Mouse (Mus musculus) midbrain, embryonic 14.5 days (tissue): ENCODE data around the gene Olfr1339. TPM values are rescaled to one million over a fixed set of nuclear protein-coding genes. Genes with fewer than 3 reads are reported as not detected.

Experiments
- ATAC-seq: fragments of 200-750 bp; cut with Nextera tagmentation; 2 replicates; pipeline ENCODE4 v1.8.0; 2017; ENCODE audit warnings: moderate number of reproducible peaks, moderate library complexity; ENCODE audit not compliant: low FRiP score, low TSS enrichment
- DNase-seq: peaks from one replicate; pipeline ENCODE4 v3.0.0-alpha.2; 2015
- H3K27ac ChIP-seq: fragments of 300-500 bp; sonication (generic); replicated peaks from 2 replicates; pipeline ENCODE4 v1.5.1; 2014; ENCODE audit warnings: mild to moderate bottlenecking, low read depth, low read length, moderate library complexity
- H3K27me3 ChIP-seq: fragments of 300-500 bp; sonication (generic); 2 replicates; pipeline ENCODE4 v1.6.1; 2014; ENCODE audit warnings: low read length, control low read depth, mixed read lengths; ENCODE audit not compliant: control insufficient read depth, insufficient read depth
- H3K36me3 ChIP-seq: fragments of 300-500 bp; sonication (generic); 2 replicates; pipeline ENCODE4 v1.6.1; 2014; ENCODE audit warnings: low read length, control low read depth; ENCODE audit not compliant: control insufficient read depth, insufficient read depth
- H3K4me1 ChIP-seq: fragments of 300-500 bp; sonication (generic); 2 replicates; pipeline ENCODE4 v1.6.1; 2014; ENCODE audit warnings: mild to moderate bottlenecking, antibody characterized with exemption, low read length, control low read depth; ENCODE audit not compliant: control insufficient read depth, insufficient read depth
- H3K4me2 ChIP-seq: fragments of 300-500 bp; sonication (generic); 2 replicates; pipeline ENCODE4 v1.6.1; 2014; ENCODE audit warnings: mild to moderate bottlenecking, low read length, moderate library complexity
- H3K4me3 ChIP-seq: fragments of 300-500 bp; sonication (generic); replicated peaks from 2 replicates; pipeline ENCODE4 v1.5.1; 2014; ENCODE audit warnings: low read depth, low read length
- H3K9ac ChIP-seq: fragments of 300-500 bp; sonication (generic); replicated peaks from 2 replicates; pipeline ENCODE4 v1.6.1; 2014; ENCODE audit warnings: mild to moderate bottlenecking, low read length, moderate library complexity
- H3K9me3 ChIP-seq: fragments of 300-500 bp; sonication (generic); 2 replicates; pipeline ENCODE4 v1.6.1; 2016; ENCODE audit warnings: low read length, control low read depth, mixed read lengths; ENCODE audit not compliant: control insufficient read depth
- WGBS: fragments of 180-500 bp; shearing (Covaris S2); extraction: QIAGEN DNeasy Blood & Tissue Kit; methylation state at CpG from one replicate; pipeline ENCODE4 v1.1.7; 2014; 5-methylcytosine and 5-hydroxymethylcytosine counted together
- polyA plus RNA-seq: library from polyadenylated mRNA; unstranded; fragments of >200 nt; fragmentation: Nextera tagmentation; extraction: Ambion mirVana; gene quantifications from 2 replicates; pipeline ENCODE4 v1.2.1, GENCODE M21; 2014

Gene Olfr1339
- polyA plus RNA-seq = not detected in 2 replicates

DNA sequence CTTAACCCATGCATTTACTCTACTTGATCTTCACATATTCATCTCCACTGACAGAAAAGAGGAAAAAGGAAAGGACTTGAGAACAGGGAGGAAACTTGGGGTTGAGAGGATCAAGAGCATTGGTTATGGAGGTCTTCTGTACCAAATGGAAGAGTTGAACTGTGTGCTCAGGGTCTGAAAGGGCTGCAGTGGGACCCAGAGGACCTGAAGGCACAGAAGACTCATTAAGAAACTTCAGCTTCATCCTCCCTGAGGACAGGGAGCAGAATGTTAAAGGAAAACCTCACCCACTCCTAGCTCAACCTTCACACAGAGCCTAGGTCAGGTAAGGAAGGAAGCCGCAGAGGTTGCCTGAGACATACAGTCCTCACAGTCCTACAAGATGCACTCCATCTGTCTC lies at the start of gene Olfr1339:
Olfr1339 (plus strand) TSS at position 301 of the 400 bp plus-strand sequence.
- ATAC-seq = no peak
- Histone ChIP-seq H3K4me1 (no peaks in the 10 kb centered on the region), H3K4me3 (no peak within 1 kb of the TSS), H3K4me2 (no peak within 1 kb of the TSS), H3K9me3 (no peaks in the 10 kb centered on the region), H3K27me3 (no peaks in the 10 kb centered on the region), H3K27ac (no peak within 1 kb of the TSS), H3K9ac (no peak within 1 kb of the TSS), H3K36me3 (no peaks in the 10 kb centered on the region)
- DNase-seq = no peak
- 100% methylated on average over 1 of the region's 1 CpGs for WGBS

DNA sequence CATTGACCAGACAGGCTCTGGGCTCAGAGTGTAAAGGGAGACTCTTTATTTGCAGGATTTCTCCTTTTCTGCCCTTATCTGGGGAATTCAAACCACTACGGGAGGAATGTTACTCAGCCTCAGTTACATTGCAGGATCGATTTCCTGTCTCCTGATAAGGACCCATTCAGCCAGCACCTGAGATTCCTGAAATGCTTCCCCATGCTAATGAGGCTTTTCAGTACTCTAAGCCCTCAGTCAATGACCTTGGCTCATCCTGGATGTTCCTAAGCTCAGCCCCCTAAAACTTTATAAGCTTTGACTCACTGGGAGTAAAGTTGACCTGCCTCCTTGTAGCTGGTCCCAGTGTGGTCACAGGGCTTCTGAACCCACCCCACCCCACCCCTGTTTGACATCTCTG lies 44.9 kb upstream of the Olfr1339 start:
- Histone ChIP-seq H3K36me3 (no peaks in the 10 kb centered on the region), H3K27ac (no peak overlapping the region), H3K4me3 (no peak overlapping the region), H3K9ac (no peak overlapping the region), H3K4me1 (no peaks in the 10 kb centered on the region), H3K27me3 (no peaks in the 10 kb centered on the region), H3K9me3 (no peaks in the 10 kb centered on the region), H3K4me2 (no peak overlapping the region)
- 74% methylated on average over 2 of the region's 2 CpGs for WGBS
- DNase-seq (no peak), ATAC-seq (no peak)

DNA sequence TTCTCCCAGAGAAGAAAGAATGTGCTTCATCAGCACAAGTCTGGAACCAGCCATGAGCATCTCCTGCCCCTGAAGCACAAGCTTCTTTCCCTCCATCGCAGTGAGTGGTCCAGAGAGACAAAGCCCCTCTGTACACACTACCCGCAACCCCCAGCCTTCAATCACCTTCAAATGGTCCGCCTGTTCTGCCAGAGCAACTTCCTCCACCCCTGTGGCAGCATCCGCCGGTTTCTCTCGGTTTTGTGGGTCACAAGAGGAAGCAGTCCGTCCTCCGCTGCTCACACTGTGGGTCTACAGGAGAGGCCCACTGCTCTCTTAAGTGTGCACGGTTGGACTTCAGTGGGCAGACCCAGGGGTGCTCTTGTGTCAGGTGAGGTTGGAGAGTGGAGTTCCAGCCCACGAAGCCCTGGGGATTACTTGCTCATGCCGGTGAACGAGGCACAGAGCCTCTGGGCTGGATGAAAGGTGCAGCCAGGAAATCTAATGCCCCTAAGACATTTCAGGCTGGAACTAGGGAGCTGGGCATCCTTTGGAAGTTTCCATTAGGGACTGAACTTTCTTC lies 39.5 kb upstream of the Olfr1339 start, which contains the start of gene Olfr1342:
Olfr1342 (minus strand) TSS at position 345 of the 562 bp plus-strand sequence.
- no peak within 1 kb of the TSS for H3K9ac ChIP-seq
- H3K36me3 ChIP-seq = no peaks in the 10 kb centered on the region
- DNase-seq (no peak), ATAC-seq (no peak)
- no peaks in the 10 kb centered on the region for H3K4me1 ChIP-seq
- no peaks in the 10 kb centered on the region for H3K27me3 ChIP-seq
- H3K4me2 ChIP-seq = no peak within 1 kb of the TSS
- H3K9me3 ChIP-seq = no peaks in the 10 kb centered on the region
- H3K4me3 ChIP-seq = no peak within 1 kb of the TSS
- WGBS = 53% methylated on average over 12 of the region's 12 CpGs
- no peak within 1 kb of the TSS for H3K27ac ChIP-seq

- no peaks in the 10 kb centered on the region for H3K4me1 ChIP-seq
- no peak overlapping the region for H3K9ac ChIP-seq
- no peak overlapping the region for H3K4me2 ChIP-seq
- no peak for ATAC-seq
- H3K27ac ChIP-seq = no peak overlapping the region
- no peaks in the 10 kb centered on the region for H3K36me3 ChIP-seq
- WGBS = 28% methylated on average over 2 of the region's 2 CpGs
- no peak overlapping the region for H3K4me3 ChIP-seq
- H3K9me3 ChIP-seq = no peaks in the 10 kb centered on the region
- no peak for DNase-seq
- H3K27me3 ChIP-seq = no peaks in the 10 kb centered on the region
Measured at GRCm38 (mm10) chr4:118693812-118694211, 38.2 kb upstream of the Olfr1339 start.

DNA sequence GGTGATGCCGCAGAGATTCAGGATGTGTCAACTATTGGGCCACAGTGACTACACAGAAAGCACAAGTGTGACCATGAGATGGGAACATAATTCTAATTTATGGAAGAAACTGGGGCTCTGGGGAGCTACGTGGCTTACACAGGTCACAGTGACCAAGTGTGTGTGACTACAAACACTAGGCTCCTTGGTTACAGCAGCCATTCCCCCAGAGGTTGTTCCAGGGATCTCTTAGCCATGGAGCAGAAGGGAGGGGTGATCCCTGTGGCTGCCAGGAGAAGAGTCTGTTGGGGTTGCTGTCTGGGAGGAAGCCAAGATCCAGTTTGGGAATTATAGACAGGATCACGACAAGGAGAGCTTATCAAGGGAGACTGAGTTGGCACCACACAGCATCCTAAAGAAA lies 28.8 kb upstream of the Olfr1339 start, which contains the start of gene Olfr1341:
Olfr1341 (plus strand) TSS at position 301 of the 400 bp plus-strand sequence.
- no peaks in the 10 kb centered on the region for H3K27me3 ChIP-seq
- 74% methylated on average over 3 of the region's 3 CpGs for WGBS
- H3K36me3 ChIP-seq = no peaks in the 10 kb centered on the region
- H3K9ac ChIP-seq = no peak within 1 kb of the TSS
- DNase-seq (no peak), ATAC-seq (no peak)
- H3K4me1 ChIP-seq = no peaks in the 10 kb centered on the region
- H3K27ac ChIP-seq = no peak within 1 kb of the TSS
- H3K9me3 ChIP-seq = no peaks in the 10 kb centered on the region
- no peak within 1 kb of the TSS for H3K4me3 ChIP-seq
- H3K4me2 ChIP-seq = no peak within 1 kb of the TSS

GRCm38 (mm10) chr4:118708086-118708485 lies 23.9 kb upstream of the Olfr1339 start:
- H3K9me3 ChIP-seq = no peaks in the 10 kb centered on the region
- no peaks in the 10 kb centered on the region for H3K4me1 ChIP-seq
- no peak for ATAC-seq
- no peaks in the 10 kb centered on the region for H3K36me3 ChIP-seq
- no peak overlapping the region for H3K27ac ChIP-seq
- H3K4me2 ChIP-seq = no peak overlapping the region
- no peaks in the 10 kb centered on the region for H3K27me3 ChIP-seq
- no peak overlapping the region for H3K4me3 ChIP-seq
- no peak overlapping the region for H3K9ac ChIP-seq
- no peak for DNase-seq
- 87% methylated on average over 5 of the region's 5 CpGs for WGBS

- Histone ChIP-seq H3K27ac (no peak overlapping the region), H3K4me3 (no peak overlapping the region), H3K4me2 (no peak overlapping the region), H3K4me1 (no peaks in the 10 kb centered on the region), H3K9ac (no peak overlapping the region), H3K9me3 (no peaks in the 10 kb centered on the region), H3K27me3 (no peaks in the 10 kb centered on the region), H3K36me3 (no peaks in the 10 kb centered on the region)
- 15% methylated on average over 1 of the region's 1 CpGs for WGBS
- DNase-seq = no peak
- ATAC-seq = no peak
Measured at GRCm38 (mm10) chr4:118711656-118712055, 20.3 kb upstream of the Olfr1339 start.

DNA sequence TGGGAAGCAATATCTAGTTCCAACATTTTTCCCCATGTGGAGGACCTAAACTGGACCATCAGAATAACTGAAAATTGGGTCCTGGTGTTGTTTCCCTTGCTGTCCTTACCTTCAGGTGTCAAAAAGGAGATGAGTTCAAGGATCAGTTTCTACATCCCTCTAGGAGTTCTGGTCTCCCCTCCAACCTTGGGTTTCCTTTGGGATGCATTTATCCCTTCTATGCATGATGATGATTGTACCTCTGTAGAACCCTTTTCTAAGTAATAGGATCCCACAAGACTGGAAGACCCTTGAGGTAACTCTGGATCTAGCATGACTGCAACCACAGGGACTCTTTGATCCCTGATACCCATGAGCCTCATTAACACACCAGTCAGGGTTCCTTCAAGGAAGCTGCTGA lies 12.1 kb upstream of the Olfr1339 start, which contains the start of gene Olfr1340:
Olfr1340 (plus strand) TSS at position 301 of the 400 bp plus-strand sequence.
- Histone ChIP-seq H3K27ac (no peak within 1 kb of the TSS), H3K4me3 (no peak within 1 kb of the TSS), H3K4me1 (no peaks in the 10 kb centered on the region), H3K4me2 (no peak within 1 kb of the TSS), H3K27me3 (no peaks in the 10 kb centered on the region), H3K36me3 (no peaks in the 10 kb centered on the region), H3K9ac (no peak within 1 kb of the TSS), H3K9me3 (no peaks in the 10 kb centered on the region)
- DNase-seq = no peak
- ATAC-seq = no peak

DNA sequence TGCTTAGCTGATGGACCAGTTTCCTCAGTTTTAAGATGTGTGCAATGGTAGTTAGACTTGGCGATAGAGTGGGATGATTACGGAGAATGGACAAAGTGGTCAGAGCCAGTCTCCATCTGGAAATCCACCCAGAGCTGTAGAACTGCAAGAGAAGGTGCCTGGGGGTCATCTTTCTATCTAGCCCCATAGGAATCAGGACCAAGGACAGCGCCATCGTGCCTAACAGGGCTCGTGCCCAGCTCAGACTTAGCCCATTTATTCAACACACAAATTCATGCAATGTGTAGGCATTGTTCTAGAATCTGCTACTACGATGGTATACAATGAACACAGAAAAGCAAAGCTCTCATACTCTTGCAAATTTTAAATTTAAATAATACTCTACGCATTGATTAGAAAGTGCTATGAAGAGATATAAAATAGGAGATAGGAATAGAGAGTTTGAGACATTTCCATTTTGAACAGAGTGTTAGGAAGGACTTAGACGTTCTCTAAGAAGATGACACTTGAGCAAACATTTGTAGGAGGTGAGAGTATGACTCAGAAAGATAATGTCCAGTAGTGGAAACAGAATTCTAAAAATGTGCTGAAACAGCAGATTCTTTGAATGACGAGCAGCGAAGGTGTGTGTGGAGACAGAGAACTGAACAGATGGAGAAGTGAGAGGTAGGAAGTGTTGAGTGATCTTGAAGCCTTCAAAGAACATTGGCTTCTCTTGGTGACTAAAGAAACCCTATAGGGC lies 10.1 kb upstream of the Olfr1339 start:
- Histone ChIP-seq H3K36me3 (no peaks in the 10 kb centered on the region), H3K4me1 (no peaks in the 10 kb centered on the region), H3K27ac (no peak overlapping the region), H3K27me3 (no peaks in the 10 kb centered on the region), H3K4me2 (no peak overlapping the region), H3K4me3 (no peak overlapping the region), H3K9me3 (no peaks in the 10 kb centered on the region), H3K9ac (no peak overlapping the region)
- ATAC-seq = no peak
- 55% methylated on average over 10 of the region's 10 CpGs for WGBS
- peak; percentile 5 for DNase-seq
